Comparison of ENCODE assay signal across 25 mouse cellular contexts in genomic region chr19:4898972-4899371, GRCm38 (mm10). TPM values are rescaled to one million over a fixed set of nuclear protein-coding genes. Genes with fewer than 3 reads are reported as not detected.
A peak's percentile ranks its signal among the peaks of the same experiment; 100 is the strongest.
DNase-seq lines count a peak whose midpoint lies in the region; ATAC-seq and TF ChIP-seq lines count a peak whose summit lies in the region.
"Had no signal": no experiment of that assay in that cellular context is flagged by ENCODE, and none has a peak within 500 bp of the region (broad histone marks: within the 10 kb centered on the region; RNA-seq: fewer than 3 reads in every experiment).

No protein-coding gene starts in this region.

- H3K4me1 ChIP-seq in kidney, embryonic 14.5 days (ENCODE audit: control insufficient read depth, insufficient read depth, low read length), result no peaks in the 10 kb centered on the region
- no peaks in the 10 kb centered on the region for H3K4me1 ChIP-seq in kidney, postnatal 0 days (replicated peaks; ENCODE audit: insufficient read depth, low read length)
- H3K4me1 ChIP-seq: embryonic facial prominence, embryonic 12.5 days; forebrain, embryonic 12.5 days; forebrain, embryonic 15.5 days; heart, embryonic 12.5 days; heart, embryonic 15.5 days; hindbrain, embryonic 13.5 days had no signal

- TF ChIP-seq CTCF in kidney, postnatal 0 days (IDR thresholded peaks at IDR 0.05; ENCODE audit: low read depth), result no peak

- H3K4me2 ChIP-seq in kidney, embryonic 14.5 days (replicated peaks; ENCODE audit: low read depth, low read length), result no peak overlapping the region
- no peak overlapping the region for H3K4me2 ChIP-seq in kidney, postnatal 0 days (ENCODE audit: low read length)
- H3K4me2 ChIP-seq: embryonic facial prominence, embryonic 12.5 days; forebrain, embryonic 12.5 days; forebrain, embryonic 15.5 days; heart, embryonic 12.5 days; heart, embryonic 15.5 days; hindbrain, embryonic 13.5 days had no signal

- no peak overlapping the region for H3K27ac ChIP-seq in kidney, embryonic 14.5 days (ENCODE audit: low read depth, low read length)
- no peak overlapping the region for H3K27ac ChIP-seq in kidney, postnatal 0 days
- H3K27ac ChIP-seq: embryonic facial prominence, embryonic 12.5 days; forebrain, embryonic 12.5 days; forebrain, embryonic 15.5 days; heart, embryonic 15.5 days; hindbrain, embryonic 10.5 days; hindbrain, embryonic 13.5 days had no signal

- H3K27me3 ChIP-seq in kidney, embryonic 14.5 days (ENCODE audit: control insufficient read depth, insufficient read depth, low read length), result no peaks in the 10 kb centered on the region
- no peaks in the 10 kb centered on the region for H3K27me3 ChIP-seq in kidney, postnatal 0 days (ENCODE audit: insufficient read depth, low read length)
- H3K27me3 ChIP-seq: embryonic facial prominence, embryonic 12.5 days; forebrain, embryonic 12.5 days; forebrain, embryonic 15.5 days; heart, embryonic 15.5 days; hindbrain, embryonic 13.5 days had no signal

- no peaks in the 10 kb centered on the region for H3K9me3 ChIP-seq in kidney, embryonic 14.5 days (ENCODE audit: control insufficient read depth, low read length)
- H3K9me3 ChIP-seq in kidney, postnatal 0 days (replicated peaks; ENCODE audit: low read length), result no peaks in the 10 kb centered on the region
- H3K9me3 ChIP-seq: embryonic facial prominence, embryonic 12.5 days; forebrain, embryonic 12.5 days; forebrain, embryonic 15.5 days; heart, embryonic 12.5 days; heart, embryonic 15.5 days; hindbrain, embryonic 10.5 days; hindbrain, embryonic 13.5 days had no signal

- peak; percentile 43; the same call in 1 of the 2 replicates for ATAC-seq in kidney, embryonic 14.5 days (ENCODE audit: low FRiP score, low TSS enrichment)
- ATAC-seq in kidney, postnatal 0 days (replicated peaks; ENCODE audit: low FRiP score, low read depth), result no peak
- ATAC-seq: forebrain, embryonic 15.5 days; hindbrain, embryonic 16.5 days had no signal

- H3K9ac ChIP-seq in kidney, embryonic 14.5 days (ENCODE audit: low read depth, low read length), result no peak overlapping the region
- no peak overlapping the region for H3K9ac ChIP-seq in kidney, postnatal 0 days (ENCODE audit: low read depth, low read length)
- H3K9ac ChIP-seq: embryonic facial prominence, embryonic 12.5 days; forebrain, embryonic 12.5 days; forebrain, embryonic 15.5 days; heart, embryonic 12.5 days; heart, embryonic 15.5 days; hindbrain, embryonic 13.5 days had no signal

- no peaks in the 10 kb centered on the region for H3K36me3 ChIP-seq in kidney, embryonic 14.5 days (ENCODE audit: control insufficient read depth, insufficient read depth, low read length)
- 0 out of 2 replicates have a peak, but pooled peaks cover 4% of the 10 kb centered on the region for H3K36me3 ChIP-seq in kidney, postnatal 0 days (ENCODE audit: insufficient read depth, low read length)
- H3K36me3 ChIP-seq: heart, embryonic 12.5 days had no signal

- WGBS in kidney, embryonic 14.5 days, result 24% methylated on average over 9 of the region's 9 CpGs
- WGBS in kidney, postnatal 0 days, result 24% methylated on average over 9 of the region's 9 CpGs

- no peak for DNase-seq in kidney, adult 18-20 months
- DNase-seq in kidney, postnatal 0 days (ENCODE audit: low spot score), result peak; percentile 51
- no peak for DNase-seq in kidney, adult 11 months
- DNase-seq in R1 (ENCODE audit: low read depth, low spot score), result peak; percentile 37
- DNase-seq in skeletal muscle tissue, adult 2 months (ENCODE audit: low read depth, low spot score), result peak; percentile 57
- no peak for DNase-seq in natural killer cell, adult 2 months (ENCODE audit: low spot score in 2 of 2)
- DNase-seq: adrenal gland, postnatal 10 days; adrenal gland, postnatal 36 days; cerebellum, adult 18-20 months; cerebellum, adult 9-10 months; cerebellum, postnatal 14 days; gastrocnemius, postnatal 14 days; heart, adult 18-20 months; heart, postnatal 10 days; heart, postnatal 36 days had no signal

- no peak overlapping the region for H3K4me3 ChIP-seq in kidney, embryonic 14.5 days (ENCODE audit: low read length)
- no peak overlapping the region for H3K4me3 ChIP-seq in kidney, postnatal 0 days (replicated peaks; ENCODE audit: low read depth, low read length)
- H3K4me3 ChIP-seq: embryonic facial prominence, embryonic 12.5 days; erythroblast, embryonic 14.5 days; forebrain, embryonic 12.5 days; forebrain, embryonic 15.5 days; heart, embryonic 12.5 days; heart, embryonic 15.5 days; hindbrain, embryonic 10.5 days; hindbrain, embryonic 13.5 days had no signal

RNA-seq across cellular contexts. Expression of gene Bbs1, which starts 7.5 kb away (rescaled TPM):
- polyA plus RNA-seq in kidney, embryonic 14.5 days (2014; fragmentation: Nextera tagmentation; extraction: Ambion mirVana), result 6.3 and 6.8 TPM in 2 replicates
- 4.9 and 5.0 TPM in 2 replicates for polyA plus RNA-seq in kidney, postnatal 0 days (2015; fragmentation: Nextera tagmentation; extraction: Ambion mirVana)

RNA-seq across cellular contexts. Expression of gene Zdhhc24, which starts 20.5 kb away (rescaled TPM):
- polyA plus RNA-seq in kidney, embryonic 14.5 days (2014; fragmentation: Nextera tagmentation; extraction: Ambion mirVana), result 8.3 and 9.4 TPM in 2 replicates
- polyA plus RNA-seq in kidney, postnatal 0 days (2015; fragmentation: Nextera tagmentation; extraction: Ambion mirVana), result 8.7 and 9.5 TPM in 2 replicates

RNA-seq across cellular contexts. Expression of gene Actn3, which starts 21.3 kb away (rescaled TPM):
- polyA plus RNA-seq in kidney, embryonic 14.5 days (2014; fragmentation: Nextera tagmentation; extraction: Ambion mirVana), result 12.8 and 13.8 TPM in 2 replicates
- polyA plus RNA-seq in kidney, postnatal 0 days (2015; fragmentation: Nextera tagmentation; extraction: Ambion mirVana), result 4.0 and 4.1 TPM in 2 replicates

RNA-seq across cellular contexts. Expression of gene Dpp3, which starts 29.1 kb away (rescaled TPM):
- polyA plus RNA-seq in kidney, embryonic 14.5 days (2014; fragmentation: Nextera tagmentation; extraction: Ambion mirVana), result 70.1 and 87.4 TPM in 2 replicates
- polyA plus RNA-seq in kidney, postnatal 0 days (2015; fragmentation: Nextera tagmentation; extraction: Ambion mirVana), result 61.7 and 69.2 TPM in 2 replicates

RNA-seq across cellular contexts. Expression of gene Peli3, which starts 44.0 kb away (rescaled TPM):
- polyA plus RNA-seq in kidney, embryonic 14.5 days (2014; fragmentation: Nextera tagmentation; extraction: Ambion mirVana), result 1.5 and 3.8 TPM in 2 replicates
- 1.5 and 1.9 TPM in 2 replicates for polyA plus RNA-seq in kidney, postnatal 0 days (2015; fragmentation: Nextera tagmentation; extraction: Ambion mirVana)
- polyA plus RNA-seq: erythroblast, embryonic 14.5 days had no signal

Comparison
In these comparisons a context has a peak if more than half of its experiments do, and no peak if none do; other contexts are left out.
1. DNase-seq: peak in kidney, postnatal 0 days (single experiment), R1 (single experiment) and skeletal muscle tissue, adult 2 months (single experiment); none in kidney, adult 18-20 months (single experiment), kidney, adult 11 months (single experiment) and natural killer cell, adult 2 months (0 of 2).